Mouse (Mus musculus): ENCODE results near the gene Sh3bp4.

The Sh3bp4 gene

DNA sequence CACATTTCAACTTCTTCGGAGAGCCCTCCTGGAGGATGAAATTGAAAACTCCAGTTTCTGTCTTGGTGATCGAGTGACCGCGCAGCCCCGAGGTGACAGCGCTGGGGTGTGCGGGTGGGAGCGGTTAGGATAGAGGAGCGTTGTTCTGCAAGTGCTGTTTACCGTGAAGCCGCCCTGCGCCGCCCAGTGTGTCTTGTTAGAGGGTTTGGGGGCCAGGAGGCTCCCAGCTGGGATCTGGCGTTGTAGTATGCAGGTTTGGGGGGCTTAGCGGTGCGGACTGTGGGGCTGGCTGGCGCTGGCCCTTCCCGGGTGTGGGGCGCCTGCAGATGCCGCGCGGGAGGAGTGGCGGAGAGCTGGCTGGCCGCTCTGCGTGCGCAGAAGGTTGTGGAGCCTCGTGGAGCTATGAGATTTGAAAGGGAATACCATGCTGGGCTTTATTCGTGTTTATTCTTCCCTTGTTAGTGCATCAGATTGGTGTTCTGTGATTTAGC lies 701 bp downstream of the Sh3bp4 start:
- ATAC-seq (ENCODE audit: insufficient number of reproducible peaks, low FRiP score, low TSS enrichment): no peak

DNA sequence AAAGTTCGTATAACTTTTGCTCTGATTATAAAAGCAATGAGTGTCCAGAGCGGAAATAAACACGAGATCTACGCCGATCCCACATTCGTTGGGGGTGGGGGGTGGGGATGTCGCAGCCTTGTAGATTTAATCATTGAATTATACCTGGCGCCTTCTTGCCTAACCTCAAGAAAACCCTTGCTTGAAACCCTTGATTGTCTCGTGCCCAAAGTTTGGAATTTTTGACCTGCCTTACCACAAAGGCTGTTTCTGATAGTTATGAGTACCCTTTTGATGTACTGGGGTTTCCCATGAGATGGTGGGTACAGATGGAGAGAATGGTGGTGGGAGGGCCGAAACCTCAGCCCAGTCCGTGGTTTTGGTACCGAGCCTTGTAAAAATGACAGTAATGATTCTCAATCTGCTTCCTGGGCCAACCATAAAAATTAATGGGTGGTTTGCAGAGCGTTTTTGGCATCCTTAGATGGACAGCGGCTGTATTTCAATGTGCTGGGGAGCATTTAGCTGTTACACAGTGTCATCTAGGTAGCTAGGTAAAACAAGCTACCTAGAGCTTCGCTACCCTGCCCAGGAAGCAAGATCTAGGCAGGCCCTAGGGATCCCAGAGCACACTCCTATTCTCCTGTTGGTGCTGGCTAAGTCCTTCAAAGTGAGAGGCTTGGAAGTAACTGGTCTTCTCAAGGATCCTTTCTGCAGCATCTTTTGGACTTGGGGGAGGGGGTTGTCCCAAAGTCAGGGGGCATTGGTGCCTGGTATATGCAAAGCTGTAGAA lies 1.3 kb downstream of the Sh3bp4 start:
- no peak for ATAC-seq (ENCODE audit: insufficient number of reproducible peaks, low FRiP score, low TSS enrichment)

DNA sequence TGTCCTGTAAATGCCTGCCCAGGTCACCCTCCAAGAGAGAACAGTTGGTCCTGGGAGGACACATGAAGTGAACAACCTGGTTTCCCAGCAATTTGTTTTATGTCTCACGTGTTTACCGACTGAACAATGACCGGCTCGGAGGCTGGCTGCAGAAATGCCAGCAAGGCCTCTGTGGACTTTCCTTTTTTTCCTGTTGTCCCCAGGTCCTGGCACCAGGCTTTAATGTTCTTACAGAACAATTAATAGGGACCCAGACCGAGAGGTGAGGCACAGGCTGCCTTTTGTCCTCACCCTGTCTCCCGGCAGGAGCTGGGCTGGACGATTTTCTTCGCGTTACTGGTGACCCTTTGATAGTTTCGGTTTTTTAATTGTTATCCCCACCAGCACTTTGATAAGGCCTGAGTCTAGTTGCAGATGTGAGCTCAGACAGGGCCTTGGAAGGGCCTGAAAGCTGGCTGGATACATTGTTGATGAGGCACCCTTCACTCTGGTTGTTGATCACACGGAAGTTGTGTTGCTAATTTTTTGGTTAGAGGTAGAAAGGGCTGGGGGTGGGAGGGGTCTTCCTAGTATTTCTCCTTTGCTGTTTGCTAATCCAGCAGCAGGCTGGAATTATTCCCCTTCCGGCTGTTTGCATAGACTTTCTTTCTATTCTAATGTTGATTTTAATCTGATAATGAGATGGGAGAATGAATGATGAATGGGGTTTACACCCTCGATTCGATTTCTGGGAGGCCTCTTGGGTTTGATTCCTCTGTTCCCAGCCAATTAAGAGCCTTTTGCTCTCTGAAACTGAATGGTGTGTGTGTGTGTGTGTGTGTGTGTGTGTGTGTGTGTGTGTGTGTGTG lies 2.2 kb downstream of the Sh3bp4 start:
- no peak for ATAC-seq (ENCODE audit: insufficient number of reproducible peaks, low FRiP score, low TSS enrichment)

DNA sequence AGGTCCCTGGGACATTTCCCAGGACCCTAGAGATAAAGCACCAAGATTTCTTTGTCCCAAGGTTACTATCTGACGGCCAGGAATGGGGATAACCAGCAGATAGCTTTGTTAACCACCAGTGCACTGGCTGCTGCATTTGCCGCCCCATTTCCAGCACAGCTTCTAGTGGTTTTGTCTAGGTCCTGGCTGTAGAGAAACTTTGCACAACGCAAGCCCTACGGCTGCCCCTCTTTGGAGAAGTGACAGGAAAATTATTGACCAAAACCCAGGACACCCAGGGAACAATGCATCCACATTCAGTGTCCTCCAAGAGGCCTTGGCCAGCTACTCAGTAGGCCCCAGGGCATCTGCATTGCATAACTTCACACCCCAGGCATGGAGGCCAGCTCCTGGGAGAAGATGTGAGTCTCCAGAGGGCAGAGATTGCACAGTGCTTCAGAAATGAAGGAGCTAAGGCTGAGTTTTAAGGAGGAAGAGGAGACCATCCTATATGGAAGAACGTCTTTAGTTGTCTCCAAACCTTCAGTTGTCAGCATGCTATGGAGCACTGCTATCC lies 3.2 kb downstream of the Sh3bp4 start:
- ATAC-seq (ENCODE audit: insufficient number of reproducible peaks, low FRiP score, low TSS enrichment): no peak

DNA sequence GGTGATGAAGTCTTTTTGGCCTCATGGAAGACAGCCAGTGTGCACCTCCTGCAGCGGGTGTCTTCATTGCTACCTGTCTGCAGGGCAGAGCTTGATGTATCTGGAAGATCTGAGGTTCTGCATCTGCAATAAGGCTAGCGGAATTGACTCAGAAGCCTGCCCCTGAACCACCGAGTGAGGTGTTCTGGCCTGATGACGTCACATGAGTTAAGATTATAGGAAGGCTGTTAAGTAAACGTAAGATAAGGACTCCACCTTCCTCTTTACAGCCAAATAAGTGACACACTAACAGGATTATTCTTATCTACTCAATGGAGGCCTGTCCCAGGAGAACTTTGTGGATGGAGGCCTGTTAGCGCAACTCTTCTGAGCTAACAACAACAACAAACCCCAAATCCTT lies 4.5 kb downstream of the Sh3bp4 start:
- no peak for ATAC-seq (ENCODE audit: insufficient number of reproducible peaks, low FRiP score, low TSS enrichment)

DNA sequence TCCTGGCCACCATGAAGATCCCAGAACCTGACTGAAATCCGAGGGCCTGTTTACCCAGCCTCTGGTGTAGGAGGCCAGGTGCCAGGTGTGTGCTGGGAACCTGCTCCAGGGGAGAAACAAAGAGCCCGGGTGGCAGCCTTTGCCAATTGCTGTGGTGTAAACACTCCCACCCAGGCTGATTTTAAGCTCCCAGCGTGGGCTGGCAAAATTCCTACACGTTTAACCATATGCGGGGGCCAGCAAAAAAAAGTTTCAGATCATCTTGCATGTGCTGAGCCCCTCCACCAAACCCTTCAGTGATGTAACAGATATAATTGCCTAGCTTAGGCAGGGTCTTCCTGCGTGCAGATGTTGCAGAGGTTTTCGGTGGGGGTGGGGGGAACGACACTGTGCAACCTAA lies 4.9 kb downstream of the Sh3bp4 start:
- no peak for ATAC-seq (ENCODE audit: insufficient number of reproducible peaks, low FRiP score, low TSS enrichment)

DNA sequence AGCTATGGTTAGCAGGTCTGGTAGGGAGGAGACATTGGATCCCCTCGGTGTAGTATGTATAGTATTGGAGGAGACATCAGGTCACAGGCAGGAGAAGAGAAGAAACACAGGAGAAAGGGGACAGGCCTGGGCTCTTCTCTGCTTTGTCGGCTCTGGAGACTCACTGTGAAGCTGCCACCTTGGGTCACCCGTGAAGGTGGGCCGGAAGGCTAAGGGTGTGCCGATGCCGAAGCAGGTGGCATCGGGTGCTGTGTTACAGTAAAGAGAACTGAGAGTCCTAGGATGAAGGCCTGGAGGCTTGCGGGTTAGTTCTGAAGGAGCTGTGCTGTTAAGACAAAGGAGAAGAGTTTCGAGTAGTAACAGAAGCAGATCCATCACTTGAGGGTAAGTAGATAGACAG lies 6.6 kb downstream of the Sh3bp4 start:
- no peak for ATAC-seq (ENCODE audit: insufficient number of reproducible peaks, low FRiP score, low TSS enrichment)

DNA sequence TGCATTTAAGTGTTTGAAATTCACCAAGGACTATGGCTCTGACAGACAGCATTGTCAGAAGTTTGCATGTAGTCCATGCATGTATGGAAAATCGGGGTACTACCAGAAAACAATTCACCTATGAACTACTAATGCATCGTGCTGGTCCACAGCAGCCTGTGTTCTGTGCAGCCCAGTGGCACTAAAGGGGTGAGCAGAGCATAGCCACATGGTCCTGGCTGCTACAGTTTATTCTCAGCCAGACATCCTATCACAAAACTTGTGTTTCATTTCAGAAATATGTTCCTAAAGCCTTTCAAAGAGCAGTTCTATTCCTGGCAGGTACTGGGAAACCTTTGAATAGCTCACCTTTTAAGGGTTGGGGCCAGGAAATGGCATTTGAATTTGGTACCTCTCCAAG lies 8.0 kb downstream of the Sh3bp4 start:
- ATAC-seq (ENCODE audit: insufficient number of reproducible peaks, low FRiP score, low TSS enrichment): no peak

DNA sequence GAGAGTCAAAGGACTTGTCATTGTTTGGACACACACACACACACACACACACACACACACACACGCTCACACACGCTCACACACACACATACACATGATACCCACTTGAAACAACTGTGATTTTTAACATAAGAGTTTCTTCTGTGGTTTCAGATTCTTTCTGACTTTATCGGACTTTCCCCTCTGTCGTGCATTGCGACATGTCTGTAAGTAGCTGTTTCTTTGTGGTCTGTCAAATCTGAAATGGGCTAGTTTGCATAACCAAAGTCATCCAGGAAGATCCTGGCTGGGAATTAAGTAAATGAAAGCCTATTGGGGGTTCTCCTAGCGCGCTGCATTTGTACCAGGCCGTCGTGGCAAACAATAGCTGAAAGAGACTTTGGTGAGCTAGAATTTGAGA lies 8.5 kb downstream of the Sh3bp4 start:
- ATAC-seq (ENCODE audit: insufficient number of reproducible peaks, low FRiP score, low TSS enrichment): no peak

DNA sequence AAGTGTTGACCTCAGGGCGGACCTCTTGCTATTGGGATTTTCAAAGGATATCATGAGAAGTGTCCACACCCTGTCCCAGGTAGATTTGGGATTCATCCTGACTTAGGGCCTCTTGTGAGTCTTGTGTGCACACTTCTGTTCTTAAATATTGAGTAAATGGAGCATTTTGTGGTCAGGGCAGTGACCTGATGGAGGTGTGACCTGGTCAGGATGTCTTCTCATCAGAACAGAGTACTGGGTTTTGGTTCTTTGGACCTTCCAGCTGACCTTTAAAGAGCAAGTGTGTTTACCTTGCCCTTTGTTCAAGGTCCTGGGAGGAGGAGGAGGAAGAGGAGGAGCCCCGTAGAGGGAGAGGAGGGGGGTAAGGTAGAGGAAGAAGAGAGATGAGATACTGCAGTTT lies 9.0 kb downstream of the Sh3bp4 start:
- ATAC-seq (ENCODE audit: insufficient number of reproducible peaks, low FRiP score, low TSS enrichment): no peak

DNA sequence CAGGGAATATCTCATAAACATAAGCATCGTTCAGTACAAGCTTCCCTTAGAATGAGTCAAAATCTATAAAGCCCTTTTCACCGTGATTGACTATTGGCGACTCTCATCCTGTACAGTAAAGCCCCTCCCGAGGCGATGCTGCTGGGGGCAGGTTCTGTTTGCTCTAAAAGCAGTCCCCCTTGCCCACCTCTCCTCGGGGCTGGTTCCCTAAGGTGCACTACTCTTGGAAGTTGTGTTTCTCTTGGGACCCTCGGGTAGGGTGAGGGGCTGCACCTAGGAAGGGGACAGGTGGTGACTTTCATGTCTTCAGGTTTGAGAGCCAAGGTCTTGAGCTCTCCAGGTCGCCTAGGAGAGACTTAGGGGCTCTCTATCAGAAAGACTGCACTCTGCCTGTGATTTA lies 10.2 kb downstream of the Sh3bp4 start:
- ATAC-seq (ENCODE audit: insufficient number of reproducible peaks, low FRiP score, low TSS enrichment): no peak

DNA sequence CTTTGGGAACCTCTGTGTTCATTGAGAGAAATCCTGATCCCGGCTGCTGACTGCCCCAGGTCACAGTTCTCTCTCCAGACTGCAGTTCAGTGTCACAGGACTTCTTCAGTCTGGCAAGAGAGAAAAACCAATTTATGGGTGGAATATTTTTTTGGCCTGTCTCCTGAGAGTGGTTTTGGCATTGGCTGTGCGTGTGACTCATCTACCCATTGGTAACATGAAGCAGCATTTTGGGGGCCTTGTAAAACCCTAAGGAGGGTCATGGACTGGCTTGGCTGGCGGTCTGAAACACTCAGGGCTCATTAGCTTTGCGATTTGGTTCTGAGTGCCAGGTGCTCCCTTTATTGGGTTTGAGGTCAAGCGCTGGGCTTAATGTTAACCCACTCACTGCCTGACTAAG lies 10.6 kb downstream of the Sh3bp4 start:
- no peak for ATAC-seq (ENCODE audit: insufficient number of reproducible peaks, low FRiP score, low TSS enrichment)

DNA sequence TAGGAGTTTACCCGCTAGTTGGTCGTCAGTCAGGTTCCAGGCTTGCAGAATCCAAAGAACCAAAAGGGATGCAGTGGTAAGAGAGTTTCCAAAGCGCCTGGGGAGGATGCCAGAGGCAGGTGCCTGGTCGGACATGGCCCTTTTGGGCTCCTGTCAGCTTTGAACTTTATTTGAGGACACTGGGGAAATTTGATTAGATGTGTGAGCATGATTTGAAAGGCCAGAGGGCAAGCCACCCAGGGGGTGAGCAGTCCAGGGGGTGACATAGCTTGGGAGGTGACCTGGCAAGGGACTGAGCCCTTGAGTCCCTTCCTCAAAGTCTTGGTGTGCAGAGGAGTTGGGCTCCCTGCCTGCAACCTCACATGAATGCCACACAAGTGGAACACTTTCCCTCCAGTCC lies 11.2 kb downstream of the Sh3bp4 start:
- ATAC-seq (ENCODE audit: insufficient number of reproducible peaks, low FRiP score, low TSS enrichment): no peak

DNA sequence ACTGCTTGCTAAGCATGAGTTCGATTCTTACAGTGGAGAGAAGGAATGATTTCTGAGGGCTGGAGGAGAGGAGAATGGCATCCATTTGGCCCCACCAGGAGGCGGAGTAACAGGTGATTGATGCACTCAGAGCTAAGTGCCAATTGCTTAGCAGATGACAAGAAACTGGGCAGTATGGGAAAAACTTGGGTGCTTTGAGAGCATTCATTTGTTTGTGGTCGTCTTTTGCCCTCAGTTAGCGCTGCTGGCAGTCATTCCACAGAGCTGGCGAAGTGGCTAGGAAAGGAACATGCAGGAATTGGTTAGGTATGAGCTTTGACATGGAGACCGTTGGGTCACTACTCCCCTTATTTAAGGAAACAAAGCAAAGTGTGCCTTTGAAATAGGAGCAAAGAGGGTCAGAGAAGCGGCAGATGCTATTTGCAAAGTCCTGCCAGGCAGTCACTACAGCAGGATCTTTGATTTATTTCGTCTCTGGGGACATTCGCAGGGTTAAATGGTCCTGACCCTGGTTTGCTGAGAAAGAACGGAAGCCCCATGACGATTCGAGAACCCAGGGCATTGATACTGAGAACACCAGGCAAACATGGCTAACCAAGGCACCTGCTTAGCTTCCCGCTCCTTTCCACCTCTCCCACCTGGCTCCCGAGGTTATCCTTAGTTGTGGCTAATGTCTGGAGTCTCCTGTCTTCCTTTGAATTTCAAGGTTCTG lies 12.1 kb downstream of the Sh3bp4 start:
- no peak for ATAC-seq (ENCODE audit: insufficient number of reproducible peaks, low FRiP score, low TSS enrichment)

DNA sequence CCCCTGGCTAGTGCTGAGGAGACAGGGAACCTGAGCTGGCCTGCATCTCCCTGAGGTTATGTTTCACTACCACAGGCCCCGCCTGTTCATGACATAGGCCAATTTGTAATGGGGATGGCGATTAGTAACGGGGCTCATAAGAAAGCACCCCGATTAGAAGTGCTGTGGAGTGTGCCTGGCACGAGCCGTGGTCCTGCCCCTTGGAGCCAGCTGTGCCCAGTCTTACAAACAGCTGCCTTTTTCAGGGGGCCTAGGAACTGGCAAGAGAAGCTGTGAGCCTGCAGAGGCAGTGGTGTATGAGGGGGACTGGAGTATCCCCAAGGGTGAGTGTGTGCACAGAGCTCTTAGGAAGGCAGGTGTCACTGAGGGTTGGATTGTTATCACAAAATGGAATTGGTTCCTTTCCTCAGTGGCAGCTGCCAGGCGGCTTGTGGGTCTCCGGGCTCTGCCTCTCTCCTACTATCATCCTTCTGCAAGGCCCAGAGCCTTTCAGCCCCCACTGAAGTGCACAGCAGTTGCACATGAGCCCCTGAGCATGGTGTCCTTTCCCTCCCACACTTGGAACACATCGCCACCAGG lies 16.4 kb downstream of the Sh3bp4 start:
- ATAC-seq (ENCODE audit: insufficient number of reproducible peaks, low FRiP score, low TSS enrichment): no peak

DNA sequence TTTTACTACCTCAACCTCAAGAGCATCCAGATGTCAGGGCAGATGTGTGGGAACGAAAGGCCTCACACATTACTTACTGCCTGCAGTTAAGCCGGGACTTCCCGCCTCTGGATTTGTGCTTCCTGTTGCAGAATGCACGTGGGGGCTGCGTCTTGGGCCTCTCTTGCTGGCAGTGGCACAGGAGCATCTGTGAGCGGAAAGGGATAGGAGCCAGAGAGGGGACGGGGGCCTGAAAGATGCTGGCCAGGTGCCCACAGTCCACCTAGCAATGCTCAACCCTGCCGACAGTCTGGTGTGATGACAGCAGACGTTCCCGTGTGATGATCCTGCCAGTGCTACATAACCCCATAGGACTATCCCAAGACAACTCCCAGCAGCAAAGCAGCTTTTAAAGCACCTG lies 17.9 kb downstream of the Sh3bp4 start:
- ATAC-seq (ENCODE audit: insufficient number of reproducible peaks, low FRiP score, low TSS enrichment): no peak

DNA sequence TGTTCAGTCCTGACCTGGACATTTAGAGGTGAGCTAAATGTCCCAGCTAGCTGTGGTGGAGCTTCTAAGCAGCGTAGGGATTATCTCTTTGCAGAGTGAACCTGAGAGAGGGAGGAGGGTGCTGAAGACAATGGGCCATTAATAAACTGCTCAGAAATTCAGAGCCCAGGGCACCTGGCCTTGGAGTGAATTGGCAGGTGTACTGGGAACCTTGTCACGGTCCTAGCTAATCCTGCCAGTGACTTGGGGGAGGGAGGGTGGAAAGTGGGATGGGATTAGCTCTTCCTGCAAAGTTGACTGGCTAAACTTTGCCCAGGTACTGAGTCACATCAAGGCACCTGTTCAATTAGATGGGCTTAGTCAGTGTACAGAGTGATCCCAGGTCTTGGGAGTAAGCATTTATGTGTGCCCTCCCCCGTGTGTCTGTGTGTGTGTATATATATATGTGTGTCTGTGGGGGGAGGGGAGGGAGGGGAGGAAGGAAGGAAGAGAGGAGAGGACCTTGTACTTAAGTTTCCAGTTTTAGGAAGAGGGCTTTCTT lies 18.6 kb downstream of the Sh3bp4 start:
- no peak for ATAC-seq (ENCODE audit: insufficient number of reproducible peaks, low FRiP score, low TSS enrichment)

DNA sequence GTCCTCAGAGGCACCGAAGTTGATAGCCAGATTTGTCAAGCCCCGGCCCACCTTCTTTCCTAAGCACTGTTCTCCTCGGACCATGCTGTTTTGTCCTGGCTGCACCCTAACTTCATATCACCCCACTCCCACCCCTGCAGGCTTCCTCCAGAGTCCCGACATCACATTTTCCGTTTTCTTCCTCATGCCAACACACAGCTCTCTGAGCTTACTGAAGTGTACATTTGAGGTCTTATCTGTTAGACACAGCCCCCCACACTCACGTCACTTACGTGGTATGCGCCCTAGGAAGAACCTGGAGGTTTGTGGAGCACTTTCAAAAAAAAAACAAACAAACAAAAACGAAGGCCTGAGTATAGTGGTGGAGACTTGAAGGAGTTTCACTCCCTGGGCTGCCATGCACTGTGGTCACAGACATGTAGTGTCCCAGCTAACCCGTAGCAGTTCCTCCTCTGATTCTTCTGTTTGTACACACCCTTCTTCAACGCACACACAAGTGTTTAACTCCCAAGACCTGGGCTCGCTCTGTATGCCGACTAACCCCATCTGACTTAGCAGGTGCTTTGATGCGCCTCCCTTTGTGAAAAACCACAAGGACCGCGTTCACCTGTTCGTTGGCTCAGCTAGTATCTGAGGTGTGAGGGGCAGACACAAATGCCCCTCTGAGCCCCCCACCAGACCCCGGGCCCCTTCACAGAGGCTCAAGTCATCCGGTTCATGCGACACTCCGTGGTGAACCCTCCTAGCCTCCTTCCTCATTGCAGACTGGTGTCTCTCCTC lies 19.8 kb downstream of the Sh3bp4 start:
- ATAC-seq (ENCODE audit: insufficient number of reproducible peaks, low FRiP score, low TSS enrichment): no peak

DNA sequence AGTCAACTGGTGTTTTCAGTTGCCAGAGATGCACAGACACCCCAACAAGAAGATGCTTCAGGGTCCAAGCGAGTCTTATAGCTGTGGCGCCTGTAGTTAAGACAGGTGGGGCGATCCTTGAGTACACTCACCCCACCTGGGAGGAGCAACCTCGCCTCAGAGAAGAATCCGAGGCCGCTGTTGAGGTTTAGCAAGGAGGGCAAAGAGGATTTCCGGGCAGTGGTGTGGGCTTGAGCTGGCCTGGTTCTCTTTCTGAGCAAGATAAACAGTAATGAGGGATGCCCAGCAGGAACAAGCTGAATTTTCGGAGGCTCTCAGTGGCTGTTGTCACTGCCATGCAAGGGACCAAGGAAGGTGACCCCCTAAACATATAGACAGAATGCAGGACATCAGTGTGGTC lies 20.5 kb downstream of the Sh3bp4 start:
- ATAC-seq (ENCODE audit: insufficient number of reproducible peaks, low FRiP score, low TSS enrichment): no peak
